Mouse (Mus musculus) stomach, embryonic 14.5 days (tissue): Measurements from ENCODE around the gene Galntl5. TPM values are rescaled to one million over a fixed set of nuclear protein-coding genes. Genes with fewer than 3 reads are reported as not detected.
"Not testable (repeated sequence)": the region's sequence is repeated elsewhere in the genome, so short reads cannot be mapped to it uniquely, and the experiment has no call there.

Experiments used
- ATAC-seq: fragments of 200-750 bp; cut with Nextera tagmentation; 2 replicates; pipeline ENCODE4 v1.8.0; 2017; ENCODE audit warnings: low read depth, moderate TSS enrichment; ENCODE audit not compliant: insufficient number of reproducible peaks, insufficient read depth, low FRiP score
- H3K27ac ChIP-seq: fragments of 300-500 bp; sonication (generic); 2 replicates; pipeline ENCODE4 v1.5.1; 2014; ENCODE audit warnings: mild to moderate bottlenecking, low read length, moderate library complexity, mixed read lengths
- H3K27me3 ChIP-seq: fragments of 300-500 bp; sonication (generic); 2 replicates; pipeline ENCODE4 v1.6.1; 2014; ENCODE audit warnings: low read length, control low read depth, mixed read lengths; ENCODE audit not compliant: control insufficient read depth, insufficient read depth
- H3K36me3 ChIP-seq: fragments of 300-500 bp; sonication (generic); 2 replicates; pipeline ENCODE4 v1.6.1; 2014; ENCODE audit warnings: mild to moderate bottlenecking, control low read depth, low read length, moderate library complexity, mixed read lengths; ENCODE audit not compliant: control insufficient read depth, insufficient read depth
- H3K4me1 ChIP-seq: fragments of 300-500 bp; sonication (generic); 2 replicates; pipeline ENCODE4 v1.6.1; 2014; ENCODE audit warnings: low read length, control low read depth, mixed read lengths; ENCODE audit not compliant: control insufficient read depth, insufficient read depth
- H3K4me2 ChIP-seq: fragments of 300-500 bp; sonication (generic); replicated peaks from 2 replicates; pipeline ENCODE4 v1.6.1; 2014; ENCODE audit warnings: low read depth, low read length, control low read depth
- H3K4me3 ChIP-seq: fragments of 300-500 bp; sonication (generic); 2 replicates; pipeline ENCODE4 v1.5.1; 2014; ENCODE audit warnings: low read depth, low read length, control low read depth
- H3K9ac ChIP-seq: fragments of 300-500 bp; sonication (generic); replicated peaks from 2 replicates; pipeline ENCODE4 v1.6.1; 2014; ENCODE audit warnings: low read depth, mild to moderate bottlenecking, control low read depth, low read length, moderate library complexity, mixed read lengths
- H3K9me3 ChIP-seq: fragments of 300-500 bp; sonication (generic); 2 replicates; pipeline ENCODE4 v1.6.1; 2016; ENCODE audit warnings: low read depth, low read length, control low read depth; ENCODE audit not compliant: control insufficient read depth
- WGBS: fragments of 180-500 bp; shearing (Covaris S2); extraction: QIAGEN DNeasy Blood & Tissue Kit; methylation state at CpG from one replicate; pipeline ENCODE4 v1.1.7; 2014; 5-methylcytosine and 5-hydroxymethylcytosine counted together
- polyA plus RNA-seq: library from polyadenylated mRNA; unstranded; fragments of >200 nt; fragmentation: Nextera tagmentation; extraction: Ambion mirVana; gene quantifications from 2 replicates; pipeline ENCODE4 v1.2.1, GENCODE M21; 2014

The Galntl5 gene
- polyA plus RNA-seq, 1 experiment from 2014 or later = not detected

DNA sequence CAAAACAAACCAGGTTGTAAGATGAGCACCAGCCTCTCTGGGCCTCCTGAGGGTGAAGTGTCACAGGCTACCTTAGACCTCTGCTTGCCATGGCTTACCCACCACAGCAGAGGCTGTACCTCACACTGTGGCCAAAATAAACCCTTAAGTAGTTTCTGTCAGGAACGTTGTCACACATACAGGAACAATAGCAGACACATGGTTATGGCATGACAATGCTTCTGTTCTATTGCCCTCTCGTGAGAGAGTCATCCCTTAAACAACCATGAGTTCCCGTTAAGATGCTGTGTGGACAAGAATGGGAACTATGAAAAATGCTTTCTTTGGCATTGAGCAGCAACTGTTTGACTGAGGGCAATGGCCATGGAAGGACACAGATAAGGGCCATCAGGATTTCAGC is 40.3 kb downstream of the Galntl5 start, which contains the start of gene Galnt11:
Gene Galnt11 (plus strand): TSS at position 301 of the 400 bp plus-strand sequence.
- H3K4me1 ChIP-seq = no peaks in the 10 kb centered on the region
- peak within 1 kb of the TSS; percentile 87 for H3K9ac ChIP-seq
- no peak for ATAC-seq
- peak within 1 kb of the TSS; percentile 88 for H3K27ac ChIP-seq
- H3K36me3 ChIP-seq = no peaks in the 10 kb centered on the region; the same call in 1 of the 2 replicates
- 93% methylated on average over 3 of the region's 3 CpGs for WGBS
- H3K9me3 ChIP-seq = no peaks in the 10 kb centered on the region
- H3K4me3 ChIP-seq = peak within 1 kb of the TSS; percentile 62
- H3K27me3 ChIP-seq = no peaks in the 10 kb centered on the region
- H3K4me2 ChIP-seq = peak within 1 kb of the TSS; percentile 67

DNA sequence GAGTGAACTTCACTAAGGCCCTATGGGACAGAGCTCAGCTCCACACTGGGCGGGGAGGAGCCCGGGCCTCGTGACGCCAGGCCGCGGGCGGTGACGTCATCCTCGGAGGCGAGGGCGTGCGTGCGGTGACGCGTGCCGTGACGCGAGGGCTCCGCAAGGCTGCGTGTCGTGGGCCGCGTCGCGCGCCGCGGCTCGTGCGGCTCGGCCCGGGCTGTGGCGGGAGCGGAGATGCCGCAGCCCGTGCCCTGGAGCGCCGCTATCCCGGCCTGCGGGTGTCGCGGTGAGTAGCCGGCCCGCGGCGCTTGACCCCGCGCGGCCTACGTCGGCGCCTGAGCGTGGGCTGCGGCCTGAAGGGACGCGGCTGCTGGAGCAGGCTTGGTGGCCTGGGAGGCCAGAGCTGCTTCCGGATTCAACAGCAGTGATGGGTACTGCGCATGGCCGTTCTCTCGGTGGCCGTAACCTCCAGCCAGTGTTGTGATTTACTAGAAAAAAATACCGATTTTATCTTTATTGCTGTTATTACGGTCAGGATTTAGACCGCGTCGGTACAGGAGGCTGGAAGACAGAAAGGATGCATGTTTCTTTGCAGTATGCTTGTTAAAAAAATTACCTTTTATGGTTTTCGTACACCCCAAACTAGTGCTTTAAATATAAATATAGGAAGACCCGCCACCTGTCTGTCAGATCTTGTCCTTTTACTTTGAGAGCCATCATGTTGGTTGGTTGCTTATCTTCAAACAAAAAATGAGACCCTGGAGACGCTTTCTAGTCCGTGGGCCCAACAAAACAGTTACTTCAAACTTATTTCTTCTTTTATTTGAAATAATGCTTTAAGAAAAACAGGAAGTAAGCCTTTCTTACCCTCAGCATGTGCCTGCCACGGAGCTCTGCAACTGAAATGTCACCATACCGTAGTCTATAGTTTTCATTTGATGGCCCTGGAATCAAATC is 41.8 kb downstream of the Galntl5 start, which contains the start of gene E130116L18Rik:
Gene E130116L18Rik (minus strand): TSS at position 402 of the 951 bp plus-strand sequence.
- Histone ChIP-seq H3K36me3 (peaks cover 3% of the 10 kb centered on the region; the same call in 1 of the 2 replicates), H3K9ac (peak within 1 kb of the TSS; percentile 87), H3K4me1 (no peaks in the 10 kb centered on the region), H3K27ac (peak within 1 kb of the TSS; percentile 88), H3K4me3 (peak within 1 kb of the TSS; percentile 62), H3K9me3 (no peaks in the 10 kb centered on the region), H3K27me3 (no peaks in the 10 kb centered on the region), H3K4me2 (peak within 1 kb of the TSS; percentile 67)
- ATAC-seq = peak; percentile 95
- WGBS = 3% methylated on average over 70 of the region's 72 CpGs

- not testable (repeated sequence) for H3K27me3 ChIP-seq, H3K4me1 ChIP-seq, H3K36me3 ChIP-seq, H3K9me3 ChIP-seq, H3K9ac ChIP-seq, H3K27ac ChIP-seq, ATAC-seq, H3K4me3 ChIP-seq, H3K4me2 ChIP-seq
- WGBS = 76% methylated on average over 1 of the region's 1 CpGs
These were observed 43.1 kb downstream of the Galntl5 start for GRCm38 (mm10) chr5:25224377-25224776.

DNA sequence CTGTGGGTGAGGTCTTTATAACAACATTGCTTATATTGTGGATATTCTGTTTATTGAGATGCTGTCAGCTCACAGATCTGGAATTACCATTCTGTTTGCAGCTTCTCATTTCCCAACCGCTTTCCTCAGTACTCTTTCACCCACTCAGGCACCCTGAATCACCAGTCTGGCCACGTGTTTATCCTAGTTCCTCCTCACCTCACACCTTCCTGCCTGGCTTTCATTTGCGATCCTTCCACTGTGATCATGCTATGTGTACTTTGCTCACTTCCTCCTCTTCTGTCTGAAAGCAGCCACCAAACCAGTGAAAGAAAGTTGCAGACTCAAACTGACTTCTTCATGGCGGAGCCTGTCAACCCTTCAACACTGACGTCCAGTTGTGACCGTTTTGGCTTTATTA is 61.8 kb downstream of the Galntl5 start:
- no peak overlapping the region for H3K27ac ChIP-seq
- ATAC-seq = no peak
- no peaks in the 10 kb centered on the region for H3K9me3 ChIP-seq
- H3K36me3 ChIP-seq = 0 out of 2 replicates have a peak, but pooled peaks cover 5% of the 10 kb centered on the region
- H3K4me3 ChIP-seq = no peak overlapping the region
- H3K4me2 ChIP-seq = no peak overlapping the region
- WGBS = 84% methylated on average over 6 of the region's 6 CpGs
- no peak overlapping the region for H3K9ac ChIP-seq
- H3K4me1 ChIP-seq = no peaks in the 10 kb centered on the region
- H3K27me3 ChIP-seq = no peaks in the 10 kb centered on the region

DNA sequence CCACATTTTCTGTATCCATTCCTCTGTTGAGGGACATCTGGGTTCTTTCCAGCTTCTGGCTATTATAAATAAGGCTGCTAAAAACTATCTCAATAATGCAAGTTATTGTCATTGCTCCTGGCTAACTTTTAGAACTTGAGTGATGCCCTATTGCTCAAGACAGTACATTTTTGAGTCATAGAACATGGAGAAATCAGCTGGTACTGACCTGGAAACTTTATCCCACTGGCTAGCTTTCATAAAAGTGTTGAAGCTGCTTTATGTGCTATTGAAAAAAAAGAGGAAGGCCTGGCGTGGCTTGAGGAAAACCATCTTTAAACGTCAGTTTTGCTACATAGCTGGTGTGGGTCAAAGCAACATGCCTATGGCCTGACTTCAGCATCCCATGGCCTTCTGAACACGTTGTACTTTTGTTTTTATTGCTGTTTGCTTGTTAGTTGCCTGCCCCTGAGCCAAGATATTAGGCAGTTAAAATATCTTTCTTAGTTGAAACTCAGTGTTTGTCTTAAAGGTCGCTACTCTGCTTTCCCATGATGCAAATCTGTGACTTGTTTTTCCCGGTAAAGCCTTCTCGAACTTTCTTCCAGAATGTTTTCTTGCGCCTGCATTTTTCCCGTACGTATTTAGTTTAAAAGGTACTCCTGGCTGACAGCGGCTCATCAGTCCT is 64.7 kb downstream of the Galntl5 start:
- H3K27me3 ChIP-seq = no peaks in the 10 kb centered on the region
- H3K27ac ChIP-seq = no peak overlapping the region
- H3K9ac ChIP-seq = no peak overlapping the region
- H3K9me3 ChIP-seq = no peaks in the 10 kb centered on the region
- WGBS = 82% methylated on average over 10 of the region's 10 CpGs
- ATAC-seq = no peak
- H3K4me2 ChIP-seq = no peak overlapping the region
- H3K4me1 ChIP-seq = no peaks in the 10 kb centered on the region
- no peak overlapping the region for H3K4me3 ChIP-seq
- no peaks in the 10 kb centered on the region for H3K36me3 ChIP-seq

DNA sequence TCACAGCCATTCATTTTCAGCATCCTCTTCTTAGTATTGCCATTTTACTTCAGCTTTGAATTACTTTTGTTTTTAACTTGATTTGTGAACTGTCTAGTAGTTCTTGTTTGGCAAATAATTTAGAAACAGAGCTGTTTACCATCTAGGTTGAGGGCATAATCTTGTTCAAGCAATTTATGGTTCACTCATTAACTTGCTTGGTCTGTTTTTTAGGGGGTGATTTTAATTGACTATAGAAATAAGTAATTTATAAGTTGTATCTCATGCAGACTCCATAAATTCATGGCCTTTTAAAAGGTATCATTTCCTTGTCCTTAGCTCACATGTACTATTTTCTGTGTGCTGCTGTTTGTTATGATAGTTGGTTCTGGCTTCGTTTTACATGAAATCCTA is 65.2 kb downstream of the Galntl5 start:
- H3K9ac ChIP-seq = no peak overlapping the region
- WGBS = 66% methylated on average over 1 of the region's 1 CpGs
- H3K36me3 ChIP-seq = peaks cover 4% of the 10 kb centered on the region; the same call in 1 of the 2 replicates
- no peaks in the 10 kb centered on the region for H3K4me1 ChIP-seq
- H3K27ac ChIP-seq = no peak overlapping the region
- H3K27me3 ChIP-seq = no peaks in the 10 kb centered on the region
- no peak overlapping the region for H3K4me3 ChIP-seq
- H3K9me3 ChIP-seq = no peaks in the 10 kb centered on the region
- H3K4me2 ChIP-seq = no peak overlapping the region
- no peak for ATAC-seq

DNA sequence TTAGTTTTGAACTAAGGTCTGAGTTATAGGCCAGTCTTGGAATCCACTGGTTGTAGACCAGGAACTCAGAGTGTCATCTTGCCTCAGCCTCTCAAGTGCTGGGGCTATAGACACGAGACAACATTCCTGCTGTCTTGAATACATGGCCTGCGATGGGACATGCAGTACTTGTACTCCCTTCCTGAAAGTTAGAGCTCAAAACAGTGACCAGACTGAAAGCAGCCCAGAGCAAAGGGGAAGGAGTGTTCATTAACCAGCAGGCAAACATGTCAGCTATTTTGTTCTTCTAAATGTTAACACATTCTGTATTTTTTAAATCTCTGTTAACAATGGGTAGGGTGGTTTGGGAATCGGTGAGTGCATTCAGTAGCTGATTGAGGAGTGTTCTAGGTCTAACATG is 65.8 kb downstream of the Galntl5 start:
- H3K9me3 ChIP-seq = no peaks in the 10 kb centered on the region
- H3K4me2 ChIP-seq = no peak overlapping the region
- H3K4me3 ChIP-seq = no peak overlapping the region
- H3K4me1 ChIP-seq = no peaks in the 10 kb centered on the region
- H3K36me3 ChIP-seq = peaks cover 7% of the 10 kb centered on the region; the same call in 1 of the 2 replicates
- no peak overlapping the region for H3K27ac ChIP-seq
- no peaks in the 10 kb centered on the region for H3K27me3 ChIP-seq
- ATAC-seq = no peak
- H3K9ac ChIP-seq = no peak overlapping the region
- 63% methylated on average over 3 of the region's 3 CpGs for WGBS

GRCm38 (mm10) chr5:25252423-25252822 is 71.2 kb downstream of the Galntl5 start:
- Histone ChIP-seq H3K27me3 (no peaks in the 10 kb centered on the region), H3K4me3 (no peak overlapping the region), H3K4me1 (no peaks in the 10 kb centered on the region), H3K36me3 (peaks cover 38% of the 10 kb centered on the region), H3K4me2 (no peak overlapping the region), H3K27ac (peak overlapping the region; percentile 34; the same call in 1 of the 2 replicates), H3K9me3 (no peaks in the 10 kb centered on the region), H3K9ac (no peak overlapping the region)
- 52% methylated on average over 2 of the region's 2 CpGs for WGBS
- peak; percentile 56; the same call in 1 of the 2 replicates for ATAC-seq
